Mouse (Mus musculus): Measurements from ENCODE around the gene Cdc37l1. TPM values are rescaled to one million over a fixed set of nuclear protein-coding genes. Genes with fewer than 3 reads are reported as not detected.
"Not testable (repeated sequence)": the region's sequence is repeated elsewhere in the genome, so short reads cannot be mapped to it uniquely, and the experiment has no call there.

Gene Cdc37l1
- polyA plus RNA-seq, 1 experiment from 2014 or later: 32.0 TPM

GRCm38 (mm10) chr19:28974862-28975611 lies 15.1 kb upstream of the Cdc37l1 start:
- H3K4me1 ChIP-seq: peaks cover 7% of the 10 kb centered on the region
- no peaks in the 10 kb centered on the region for H3K9me3 ChIP-seq
- DNase-seq (ENCODE audit: low spot score): peak; percentile 84
- peak overlapping the region; percentile 60 for H3K4me3 ChIP-seq
- H3K27ac ChIP-seq: peak overlapping the region; percentile 67; the same call in 1 of the 2 replicates
- 15% methylated on average over 35 of the region's 35 CpGs for WGBS
- peaks cover 11% of the 10 kb centered on the region for H3K27me3 ChIP-seq (ENCODE audit: insufficient read depth, poor library complexity, severe bottlenecking)
- no peaks in the 10 kb centered on the region for H3K36me3 ChIP-seq

GRCm38 (mm10) chr19:28982617-28983016 lies 7.5 kb upstream of the Cdc37l1 start:
- H3K4me3 ChIP-seq: no peak overlapping the region
- no peaks in the 10 kb centered on the region for H3K4me1 ChIP-seq
- DNase-seq (ENCODE audit: low spot score): no peak
- H3K27me3 ChIP-seq (ENCODE audit: insufficient read depth, poor library complexity, severe bottlenecking): no peaks in the 10 kb centered on the region
- no peaks in the 10 kb centered on the region for H3K36me3 ChIP-seq
- H3K27ac ChIP-seq: no peak overlapping the region
- WGBS: 69% methylated on average over 7 of the region's 7 CpGs
- no peaks in the 10 kb centered on the region for H3K9me3 ChIP-seq

- Histone ChIP-seq H3K4me3 (peak overlapping the region; percentile 99), H3K4me1 (peaks cover 11% of the 10 kb centered on the region; the same call in 1 of the 2 replicates), H3K36me3 (peaks cover 16% of the 10 kb centered on the region), H3K9me3 (0 out of 2 replicates have a peak, but pooled peaks cover 3% of the 10 kb centered on the region), H3K27ac (peak overlapping the region; percentile 97), H3K27me3 (ENCODE audit: insufficient read depth, poor library complexity, severe bottlenecking) (no peaks in the 10 kb centered on the region)
- no peak for DNase-seq (ENCODE audit: low spot score)
- 46% methylated on average over 8 of the region's 8 CpGs for WGBS
Measured at GRCm38 (mm10) chr19:28989515-28989914, 637 bp upstream of the Cdc37l1 start.

GRCm38 (mm10) chr19:28990590-28991221 lies 554 bp downstream of the Cdc37l1 start:
- no peaks in the 10 kb centered on the region for H3K27me3 ChIP-seq (ENCODE audit: insufficient read depth, poor library complexity, severe bottlenecking)
- peak; percentile 79 for DNase-seq (ENCODE audit: low spot score)
- H3K4me1 ChIP-seq: peaks cover 11% of the 10 kb centered on the region; the same call in 1 of the 2 replicates
- H3K36me3 ChIP-seq: peaks cover 28% of the 10 kb centered on the region
- H3K9me3 ChIP-seq: 0 out of 2 replicates have a peak, but pooled peaks cover 3% of the 10 kb centered on the region
- peak overlapping the region; percentile 99 for H3K4me3 ChIP-seq
- WGBS: under 1% methylated on average over 41 of the region's 41 CpGs
- H3K27ac ChIP-seq: peak overlapping the region; percentile 97

- H3K27me3 ChIP-seq (ENCODE audit: insufficient read depth, poor library complexity, severe bottlenecking): no peaks in the 10 kb centered on the region
- peaks cover 35% of the 10 kb centered on the region for H3K36me3 ChIP-seq
- peak overlapping the region; percentile 99 for H3K4me3 ChIP-seq
- peak overlapping the region; percentile 97 for H3K27ac ChIP-seq
- 0 out of 2 replicates have a peak, but pooled peaks cover 3% of the 10 kb centered on the region for H3K9me3 ChIP-seq
- no peak for DNase-seq (ENCODE audit: low spot score)
- 67% methylated on average over 5 of the region's 5 CpGs for WGBS
- peaks cover 11% of the 10 kb centered on the region; the same call in 1 of the 2 replicates for H3K4me1 ChIP-seq
Measured at GRCm38 (mm10) chr19:28991391-28991790, 1.2 kb downstream of the Cdc37l1 start.

- peaks cover 53% of the 10 kb centered on the region for H3K36me3 ChIP-seq
- 80% methylated on average over 7 of the region's 7 CpGs for WGBS
Measured at GRCm38 (mm10) chr19:28994870-28995269, 4.7 kb downstream of the Cdc37l1 start.

GRCm38 (mm10) chr19:28995366-28995765 lies 5.2 kb downstream of the Cdc37l1 start:
- Histone ChIP-seq H3K4me1 (0 out of 2 replicates have a peak, but pooled peaks cover 7% of the 10 kb centered on the region), H3K36me3 (peaks cover 58% of the 10 kb centered on the region), H3K9me3 (0 out of 2 replicates have a peak, but pooled peaks cover 3% of the 10 kb centered on the region)

More at GRCm38 (mm10) chr19:28994870-28995269, 4.7 kb downstream of the Cdc37l1 start:
- no peaks in the 10 kb centered on the region for H3K27me3 ChIP-seq (ENCODE audit: insufficient read depth, poor library complexity, severe bottlenecking)
- 0 out of 2 replicates have a peak, but pooled peaks cover 3% of the 10 kb centered on the region for H3K9me3 ChIP-seq
- no peak overlapping the region for H3K4me3 ChIP-seq
- no peak for DNase-seq (ENCODE audit: low spot score)
- 0 out of 2 replicates have a peak, but pooled peaks cover 7% of the 10 kb centered on the region for H3K4me1 ChIP-seq
- no peak overlapping the region for H3K27ac ChIP-seq

GRCm38 (mm10) chr19:28997976-28998630 lies 8.0 kb downstream of the Cdc37l1 start:
- Histone ChIP-seq H3K4me1 (no peaks in the 10 kb centered on the region), H3K36me3 (peaks cover 72% of the 10 kb centered on the region), H3K27ac (no peak overlapping the region), H3K27me3 (ENCODE audit: insufficient read depth, poor library complexity, severe bottlenecking) (no peaks in the 10 kb centered on the region), H3K9me3 (no peaks in the 10 kb centered on the region), H3K4me3 (no peak overlapping the region)
- WGBS: 90% methylated on average over 4 of the region's 4 CpGs
- no peak for DNase-seq (ENCODE audit: low spot score)

More at GRCm38 (mm10) chr19:28995366-28995765, 5.2 kb downstream of the Cdc37l1 start:
- no peak overlapping the region for H3K27ac ChIP-seq
- no peaks in the 10 kb centered on the region for H3K27me3 ChIP-seq (ENCODE audit: insufficient read depth, poor library complexity, severe bottlenecking)
- no peak overlapping the region for H3K4me3 ChIP-seq
- DNase-seq (ENCODE audit: low spot score): no peak
- WGBS: 86% methylated on average over 5 of the region's 5 CpGs

GRCm38 (mm10) chr19:29000321-29000720 lies 10.2 kb downstream of the Cdc37l1 start:
- H3K36me3 ChIP-seq: peaks cover 53% of the 10 kb centered on the region

GRCm38 (mm10) chr19:29008069-29008706 lies 18.0 kb downstream of the Cdc37l1 start:
- WGBS: 93% methylated on average over 3 of the region's 3 CpGs
- DNase-seq (ENCODE audit: low spot score): no peak
- H3K9me3 ChIP-seq: no peaks in the 10 kb centered on the region
- H3K4me1 ChIP-seq: no peaks in the 10 kb centered on the region
- H3K4me3 ChIP-seq: no peak overlapping the region
- peaks cover 62% of the 10 kb centered on the region for H3K36me3 ChIP-seq
- H3K27ac ChIP-seq: no peak overlapping the region
- H3K27me3 ChIP-seq (ENCODE audit: insufficient read depth, poor library complexity, severe bottlenecking): no peaks in the 10 kb centered on the region

More at GRCm38 (mm10) chr19:29000321-29000720, 10.2 kb downstream of the Cdc37l1 start:
- H3K27me3 ChIP-seq (ENCODE audit: insufficient read depth, poor library complexity, severe bottlenecking); H3K9me3 ChIP-seq; H3K27ac ChIP-seq; H3K4me1 ChIP-seq; H3K4me3 ChIP-seq; DNase-seq (ENCODE audit: low spot score): not testable (repeated sequence)
- WGBS: 96% methylated on average over 16 of the region's 16 CpGs

GRCm38 (mm10) chr19:29009046-29009445 lies 18.9 kb downstream of the Cdc37l1 start:
- Histone ChIP-seq H3K27ac (no peak overlapping the region), H3K4me1 (no peaks in the 10 kb centered on the region), H3K27me3 (ENCODE audit: insufficient read depth, poor library complexity, severe bottlenecking) (no peaks in the 10 kb centered on the region), H3K36me3 (peaks cover 68% of the 10 kb centered on the region), H3K9me3 (no peaks in the 10 kb centered on the region), H3K4me3 (no peak overlapping the region)
- WGBS: 91% methylated on average over 11 of the region's 11 CpGs
- DNase-seq (ENCODE audit: low spot score): no peak

- Histone ChIP-seq H3K9me3 (no peaks in the 10 kb centered on the region), H3K4me1 (no peaks in the 10 kb centered on the region), H3K4me3 (no peak overlapping the region), H3K36me3 (peaks cover 73% of the 10 kb centered on the region), H3K27ac (no peak overlapping the region), H3K27me3 (ENCODE audit: insufficient read depth, poor library complexity, severe bottlenecking) (no peaks in the 10 kb centered on the region)
- WGBS: 89% methylated on average over 12 of the region's 12 CpGs
- DNase-seq (ENCODE audit: low spot score): no peak
Measured at GRCm38 (mm10) chr19:29011355-29011990, 21.3 kb downstream of the Cdc37l1 start.
